Mouse (Mus musculus) olfactory bulb, adult 2 months (tissue): ENCODE measurements around the gene Mdga1.

Experiments used
- CTCF ChIP-seq: fragments of 200-500 bp; IDR thresholded peaks from 2 replicates; pipeline ENCODE4 v1.5.1; 2012; ENCODE audit warnings: low read depth, mild to moderate bottlenecking, low read length, moderate library complexity; ENCODE audit not compliant: insufficient read depth
- POLR2A ChIP-seq: fragments of 200-500 bp; IDR thresholded peaks from 2 replicates; pipeline ENCODE4 v1.6.1; 2012; ENCODE audit warnings: mild to moderate bottlenecking, low read depth, low read length, moderate library complexity; ENCODE audit not compliant: insufficient read depth

DNA sequence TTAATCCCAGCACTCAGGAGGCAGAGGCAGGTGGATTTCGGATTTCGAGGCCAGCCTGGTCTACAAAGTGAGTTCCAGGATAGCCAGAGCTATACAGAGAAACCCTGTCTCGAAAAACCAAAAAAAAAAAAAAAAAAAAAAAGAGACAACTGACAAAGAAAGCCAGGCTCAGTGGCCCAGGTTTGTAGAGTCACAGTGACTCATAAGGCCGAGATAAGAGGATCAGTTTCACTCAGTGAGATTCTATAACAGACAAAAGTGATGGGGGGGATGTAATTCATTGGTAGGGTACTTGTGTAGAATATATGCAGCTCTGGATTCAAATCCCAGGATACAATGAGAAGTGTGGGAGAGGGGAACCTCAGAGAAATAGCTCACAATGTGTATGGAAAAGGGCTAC lies 24.6 kb upstream of the Mdga1 start:
- TF ChIP-seq CTCF = no peak
- no peak for TF ChIP-seq POLR2A
